Mouse (Mus musculus): Measurements from ENCODE around the gene Hist1h1b.
"Not testable (repeated sequence)": the region's sequence is repeated elsewhere in the genome, so short reads cannot be mapped to it uniquely, and the experiment has no call there.

The Hist1h1b gene

DNA sequence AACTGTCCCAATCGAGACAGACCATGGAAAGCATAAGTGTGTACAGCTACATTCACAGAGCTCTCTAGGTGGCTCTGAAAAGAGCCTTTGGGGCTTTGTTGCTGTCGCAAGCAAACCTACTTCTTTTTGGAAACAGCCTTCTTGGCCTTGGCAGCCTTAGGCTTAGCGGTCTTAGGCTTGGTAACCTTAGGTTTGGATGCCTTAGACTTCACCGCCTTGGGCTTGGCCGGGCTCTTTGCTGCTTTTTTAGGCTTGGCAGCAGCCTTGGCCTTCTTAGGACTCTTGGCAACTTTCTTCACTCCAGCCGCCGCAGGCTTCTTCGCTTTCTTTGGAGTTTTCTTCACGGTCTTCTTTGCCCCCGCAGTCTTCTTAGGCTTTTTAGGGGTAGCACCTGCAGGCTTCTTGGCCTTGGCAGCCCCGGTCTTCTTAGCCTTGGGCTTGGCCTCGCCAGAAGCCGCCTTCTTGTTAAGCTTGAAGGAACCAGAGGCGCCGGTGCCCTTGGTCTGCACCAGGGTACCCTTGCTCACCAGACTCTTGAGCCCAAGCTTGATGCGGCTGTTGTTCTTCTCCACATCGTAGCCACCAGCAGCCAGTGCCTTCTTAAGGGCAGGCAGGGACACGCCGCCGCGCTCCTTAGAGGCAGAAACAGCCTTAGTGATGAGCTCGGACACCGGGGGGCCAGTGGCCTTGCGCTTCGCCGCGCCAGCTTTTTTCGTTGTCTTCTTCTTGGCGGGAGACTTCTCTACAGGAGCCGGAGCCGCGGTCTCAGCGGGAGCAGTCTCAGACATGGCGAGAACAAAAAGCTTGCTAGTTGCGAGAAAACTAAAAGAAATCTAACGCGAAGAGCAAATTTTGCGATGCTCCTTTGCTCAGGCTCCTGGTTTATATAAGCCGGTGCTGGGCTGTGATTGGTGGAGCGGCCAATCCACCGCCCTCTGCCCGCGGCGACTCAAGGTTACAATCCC is at the start of gene Hist1h1b:
Gene Hist1h1b, minus strand, starts transcription at position 859 of the 965 bp plus-strand sequence.
- DNase-seq (ENCODE audit: low read depth, low spot score): peak; percentile 71

DNA sequence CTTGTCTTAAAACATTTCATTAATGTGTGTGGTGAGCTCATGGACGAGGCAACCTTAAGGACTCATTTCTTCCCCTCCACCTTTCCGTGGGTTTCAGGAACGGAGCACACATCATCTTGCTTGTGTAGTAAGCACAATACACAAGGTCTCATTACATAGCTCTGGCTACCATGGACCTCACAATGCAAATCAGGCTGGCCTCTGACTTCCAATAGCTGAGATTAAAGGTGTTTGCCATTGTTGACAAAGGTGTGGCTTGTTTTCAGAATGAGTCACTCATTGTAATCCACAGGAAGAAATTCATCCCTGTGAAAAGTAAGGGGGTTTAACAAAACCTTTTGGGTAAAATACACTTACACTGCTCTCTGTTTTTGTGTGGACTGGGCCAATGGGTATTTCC is 48.1 kb upstream of the Hist1h1b start:
- no peak for DNase-seq (ENCODE audit: low read depth, low spot score)

DNA sequence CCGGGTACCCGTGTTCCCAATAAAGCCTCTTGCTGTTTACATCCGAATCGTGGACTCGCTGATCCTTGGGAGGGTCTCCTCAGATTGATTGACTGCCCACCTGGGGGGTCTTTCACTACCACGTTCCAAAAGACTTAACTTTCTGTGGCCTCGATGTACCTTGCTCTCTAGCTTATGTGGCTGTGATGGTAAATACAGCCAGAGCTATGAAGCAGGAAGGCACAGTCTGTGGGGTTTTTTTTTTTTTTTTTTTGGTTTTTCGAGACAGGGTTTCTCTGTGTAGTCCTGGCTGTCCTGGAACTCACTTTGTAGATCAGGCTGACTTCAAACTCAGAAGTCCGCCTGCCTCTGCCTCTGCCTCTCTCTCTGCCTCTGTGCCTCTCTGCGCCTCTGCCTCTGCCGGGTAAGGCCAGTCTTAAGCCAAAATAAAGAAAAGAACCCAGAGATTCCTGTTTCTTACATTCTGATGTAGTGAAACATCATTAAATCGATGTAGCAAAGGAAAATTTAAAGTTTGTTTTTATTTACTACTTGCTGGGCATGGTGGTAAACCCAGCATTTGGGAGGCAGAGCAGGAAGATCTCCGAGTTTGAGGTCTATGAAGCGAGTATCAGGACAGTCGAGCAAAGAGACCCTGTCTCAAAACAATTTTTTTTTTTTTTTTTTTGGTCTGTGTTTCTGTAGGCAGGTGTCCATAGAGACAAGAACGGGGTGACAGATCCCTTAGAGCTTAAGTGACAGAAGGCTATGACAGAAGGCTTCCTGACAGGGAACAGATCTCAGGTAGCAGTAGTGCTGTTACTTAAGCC is 39.9 kb upstream of the Hist1h1b start:
- DNase-seq (ENCODE audit: low read depth, low spot score): not testable (repeated sequence)

DNA sequence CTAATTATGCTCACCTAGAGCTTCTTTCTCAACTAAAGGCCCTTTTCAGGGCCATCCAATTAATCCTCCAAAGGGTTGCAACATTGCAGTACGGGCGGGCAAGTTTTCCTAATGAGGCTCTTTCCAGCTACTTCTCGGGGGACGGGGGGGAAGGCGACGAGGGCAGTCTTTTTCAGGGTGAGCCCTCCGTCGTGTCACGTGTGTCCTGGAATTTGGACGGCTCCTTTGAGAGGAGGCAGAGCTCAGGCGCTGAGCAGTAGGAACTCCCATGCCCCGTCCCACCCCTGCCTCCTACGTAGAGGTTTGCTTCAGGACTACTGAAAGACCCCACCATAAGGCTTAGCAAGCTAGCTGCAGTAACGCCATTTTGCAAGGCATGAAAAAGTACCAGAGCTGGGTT is 31.7 kb upstream of the Hist1h1b start:
- DNase-seq (ENCODE audit: low read depth, low spot score): not testable (repeated sequence)

DNA sequence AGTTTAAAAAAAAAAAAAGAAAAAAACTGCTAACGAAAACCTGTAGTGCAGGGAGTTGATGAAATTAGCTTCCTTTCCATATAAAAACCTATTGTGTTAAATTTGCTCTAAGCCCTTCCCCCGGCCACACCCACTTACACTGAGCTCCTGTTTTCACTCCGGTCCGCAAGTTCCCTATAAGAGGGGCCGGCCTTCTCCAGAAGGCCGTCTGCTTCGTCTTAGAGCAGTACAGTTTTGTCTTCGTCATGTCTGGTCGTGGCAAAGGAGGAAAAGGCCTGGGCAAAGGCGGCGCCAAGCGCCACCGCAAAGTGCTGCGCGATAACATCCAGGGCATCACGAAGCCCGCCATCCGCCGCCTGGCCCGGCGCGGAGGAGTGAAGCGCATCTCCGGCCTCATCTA is 31.1 kb upstream of the Hist1h1b start, which contains the start of gene Hist1h4m:
Gene Hist1h4m, plus strand, starts transcription at position 208 of the 400 bp plus-strand sequence.
- not testable (repeated sequence) for DNase-seq (ENCODE audit: low read depth, low spot score)

DNA sequence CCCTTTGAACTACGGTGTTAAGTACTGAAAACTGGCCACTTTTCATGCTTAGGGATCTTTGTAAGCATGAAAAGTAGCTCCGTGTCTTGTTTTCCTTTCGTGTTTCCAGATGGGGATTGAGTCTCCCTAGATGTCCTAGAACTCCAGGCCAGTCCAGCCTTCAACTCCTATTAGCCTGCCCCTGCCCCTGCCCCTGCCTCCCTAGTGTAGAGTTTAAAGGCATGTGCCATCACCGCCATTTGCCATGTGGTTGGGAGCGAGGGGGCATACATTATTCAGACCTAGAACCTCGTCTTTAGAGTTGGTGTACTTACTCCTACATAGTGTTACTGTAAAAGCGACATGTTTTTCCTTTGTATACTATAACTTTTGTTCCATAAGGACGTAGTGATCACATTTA is 30.6 kb upstream of the Hist1h1b start:
- DNase-seq (ENCODE audit: low read depth, low spot score): not testable (repeated sequence)

DNA sequence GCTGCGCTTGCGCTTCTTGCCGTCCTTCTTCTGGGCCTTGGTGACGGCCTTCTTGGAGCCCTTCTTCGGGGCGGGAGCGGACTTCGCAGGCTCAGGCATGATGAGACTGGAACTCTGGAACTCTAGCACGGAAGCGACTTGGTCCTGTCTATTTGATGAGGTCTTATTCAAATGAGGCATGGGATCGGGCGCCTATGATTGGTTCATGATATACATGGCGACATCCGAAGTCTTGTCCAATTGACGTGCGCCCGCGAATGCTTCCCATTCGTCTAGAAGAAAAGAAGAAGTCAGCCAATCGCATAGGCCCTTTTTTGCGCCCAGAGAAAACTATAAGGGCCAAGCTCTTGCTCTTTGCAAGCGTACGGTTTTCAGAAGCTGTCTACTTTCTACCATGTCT is 29.6 kb upstream of the Hist1h1b start, which contains the start of the genes Hist1h2bq and Hist1h2ao:
Gene Hist1h2bq, minus strand, starts transcription at position 125 of the 400 bp plus-strand sequence.
Gene Hist1h2ao, plus strand, starts transcription at position 393 of the 400 bp plus-strand sequence.
- not testable (repeated sequence) for DNase-seq (ENCODE audit: low read depth, low spot score)

DNA sequence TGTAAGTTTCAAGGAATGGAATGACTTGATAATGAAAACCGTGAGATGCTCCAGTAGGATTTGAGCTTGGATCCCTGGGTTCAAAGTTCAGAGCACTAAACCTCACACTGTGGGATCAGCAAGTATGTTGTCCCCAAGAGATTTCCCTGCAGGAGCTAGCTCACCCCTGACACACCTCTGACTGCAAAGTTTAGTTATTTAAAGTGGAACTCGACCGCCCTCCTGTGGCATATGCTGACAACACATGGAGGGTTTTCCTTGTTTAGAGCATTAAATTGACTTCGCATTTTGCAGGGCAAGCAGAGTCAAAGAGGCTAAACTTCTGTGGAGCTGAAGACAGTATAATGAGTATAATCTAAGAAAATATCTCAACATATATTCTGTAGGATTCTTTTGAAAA is 22.6 kb upstream of the Hist1h1b start:
- DNase-seq (ENCODE audit: low read depth, low spot score): not testable (repeated sequence)

DNA sequence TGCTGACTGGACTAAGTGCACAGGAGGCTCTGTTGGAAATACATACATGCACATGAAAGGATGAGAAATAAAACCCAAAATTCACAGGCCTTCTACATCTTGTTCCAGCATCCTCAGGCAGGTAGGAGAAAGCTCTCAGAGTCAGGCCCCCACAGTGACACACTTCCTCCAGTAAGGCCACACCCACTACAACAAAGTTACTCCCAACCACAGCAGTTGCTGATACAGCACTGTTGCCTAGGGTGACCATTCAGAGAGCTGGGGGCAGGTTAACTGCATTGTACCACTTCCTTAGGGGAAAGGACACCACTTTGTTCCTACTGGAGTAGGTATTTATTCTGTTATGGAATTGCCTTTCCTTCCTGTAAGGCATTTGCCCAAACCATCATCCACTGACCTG is 16.7 kb upstream of the Hist1h1b start:
- DNase-seq (ENCODE audit: low read depth, low spot score): not testable (repeated sequence)

DNA sequence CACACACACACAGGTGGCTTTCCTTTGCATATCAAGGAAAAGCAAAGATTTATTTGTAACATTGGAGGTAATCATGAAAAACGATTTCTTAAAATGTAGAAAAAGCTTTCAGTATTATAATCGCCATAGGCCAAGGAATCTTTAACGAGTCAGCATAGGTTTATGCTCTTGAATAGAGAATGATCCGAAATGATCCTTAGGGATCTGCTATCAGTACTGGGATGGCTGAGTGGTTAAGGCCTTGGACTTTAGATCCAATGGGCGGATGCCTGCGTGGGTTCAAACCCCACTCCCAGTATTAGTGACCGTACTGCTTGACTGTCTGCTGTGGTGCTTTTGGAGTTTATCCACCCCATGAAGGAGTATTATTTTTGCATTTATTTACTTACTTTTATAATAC is 15.2 kb upstream of the Hist1h1b start:
- no peak for DNase-seq (ENCODE audit: low read depth, low spot score)

DNA sequence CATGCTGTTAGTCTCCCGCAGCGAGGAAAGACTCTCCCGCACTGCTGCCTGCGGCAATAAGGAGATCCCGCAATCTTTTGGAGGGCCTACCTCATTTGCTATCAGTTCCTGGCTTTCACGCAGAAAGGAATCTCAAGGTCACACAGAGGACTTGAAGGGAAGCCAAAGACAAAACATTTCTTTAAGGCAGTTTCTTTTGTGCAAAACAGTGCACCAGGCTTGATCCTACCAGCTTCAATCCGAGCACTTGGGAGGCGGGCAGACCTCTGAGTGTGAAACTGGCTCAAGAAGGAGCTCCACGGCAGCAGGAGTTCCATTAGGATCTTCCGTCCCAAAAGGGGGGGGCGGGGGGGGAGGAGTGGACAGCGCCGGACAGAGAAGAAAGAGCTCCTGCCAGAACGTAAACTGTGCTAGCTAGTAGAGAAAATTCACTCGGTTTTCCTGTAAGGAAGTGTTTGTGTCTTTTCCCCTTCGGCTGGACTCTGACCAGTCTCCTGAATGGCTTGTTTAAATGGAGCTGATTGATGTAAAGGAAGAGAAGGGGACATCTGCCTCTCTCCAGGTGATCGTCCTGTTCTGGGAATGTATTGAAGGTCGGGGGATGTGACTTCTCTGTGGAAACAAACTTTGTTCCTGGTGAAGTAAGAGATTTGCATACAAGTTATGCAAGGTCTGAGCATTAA is 10.3 kb upstream of the Hist1h1b start:
- no peak for DNase-seq (ENCODE audit: low read depth, low spot score)

DNA sequence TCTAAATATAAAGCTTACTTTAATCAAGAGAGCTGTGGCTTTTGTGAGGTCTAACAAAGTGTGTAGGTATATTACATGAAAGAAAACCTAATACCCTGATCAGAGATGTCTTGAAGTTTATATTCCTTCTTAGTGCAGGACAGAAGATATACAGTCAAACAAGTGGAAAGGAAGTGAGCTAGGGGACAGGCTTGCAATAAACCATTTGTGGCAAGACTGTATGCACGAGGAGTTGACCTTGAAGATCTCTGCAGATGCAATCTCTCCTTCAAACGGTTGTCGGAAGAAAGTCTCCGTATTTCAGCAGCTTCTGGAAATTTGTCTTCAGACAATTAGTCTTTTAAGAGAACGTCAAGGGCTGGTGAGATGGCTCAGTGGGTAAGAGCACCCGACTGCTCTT is 9.5 kb upstream of the Hist1h1b start:
- no peak for DNase-seq (ENCODE audit: low read depth, low spot score)

DNA sequence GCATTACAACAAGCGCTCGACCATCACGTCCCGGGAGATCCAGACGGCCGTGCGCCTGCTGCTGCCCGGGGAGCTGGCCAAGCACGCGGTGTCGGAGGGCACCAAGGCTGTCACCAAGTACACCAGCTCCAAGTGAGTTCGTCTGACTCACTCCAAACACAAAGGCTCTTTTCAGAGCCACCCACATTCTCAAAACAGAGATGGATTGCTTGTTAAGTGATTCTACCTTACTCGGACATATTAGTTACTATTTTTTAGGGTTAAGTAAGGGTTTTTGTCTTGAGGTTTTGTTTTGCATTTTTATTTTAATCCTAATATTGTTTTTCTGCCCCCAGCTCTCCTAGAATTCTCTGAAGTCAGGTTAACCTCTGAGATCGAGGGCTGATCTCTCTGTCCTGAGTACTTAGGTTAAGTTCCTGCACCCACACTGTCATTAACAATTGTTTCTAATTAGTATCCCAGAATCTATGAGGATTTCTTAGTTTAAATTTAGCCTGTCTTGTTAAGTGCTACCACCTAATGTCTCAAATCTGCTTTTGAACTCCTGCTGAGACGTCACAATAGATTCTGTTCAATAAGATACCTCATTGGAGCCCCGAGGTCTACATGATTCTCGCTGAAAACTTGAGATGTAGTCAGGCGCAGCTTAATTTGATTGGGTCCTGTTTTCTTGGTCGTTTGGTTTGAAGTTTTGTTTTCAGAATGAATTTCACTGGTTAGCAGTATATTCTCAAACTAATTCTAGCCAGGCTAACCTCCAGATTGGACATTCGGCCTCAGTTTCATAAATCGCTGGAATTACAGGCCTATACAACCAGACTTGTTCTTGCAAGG is 7.6 kb upstream of the Hist1h1b start:
- no peak for DNase-seq (ENCODE audit: low read depth, low spot score)

DNA sequence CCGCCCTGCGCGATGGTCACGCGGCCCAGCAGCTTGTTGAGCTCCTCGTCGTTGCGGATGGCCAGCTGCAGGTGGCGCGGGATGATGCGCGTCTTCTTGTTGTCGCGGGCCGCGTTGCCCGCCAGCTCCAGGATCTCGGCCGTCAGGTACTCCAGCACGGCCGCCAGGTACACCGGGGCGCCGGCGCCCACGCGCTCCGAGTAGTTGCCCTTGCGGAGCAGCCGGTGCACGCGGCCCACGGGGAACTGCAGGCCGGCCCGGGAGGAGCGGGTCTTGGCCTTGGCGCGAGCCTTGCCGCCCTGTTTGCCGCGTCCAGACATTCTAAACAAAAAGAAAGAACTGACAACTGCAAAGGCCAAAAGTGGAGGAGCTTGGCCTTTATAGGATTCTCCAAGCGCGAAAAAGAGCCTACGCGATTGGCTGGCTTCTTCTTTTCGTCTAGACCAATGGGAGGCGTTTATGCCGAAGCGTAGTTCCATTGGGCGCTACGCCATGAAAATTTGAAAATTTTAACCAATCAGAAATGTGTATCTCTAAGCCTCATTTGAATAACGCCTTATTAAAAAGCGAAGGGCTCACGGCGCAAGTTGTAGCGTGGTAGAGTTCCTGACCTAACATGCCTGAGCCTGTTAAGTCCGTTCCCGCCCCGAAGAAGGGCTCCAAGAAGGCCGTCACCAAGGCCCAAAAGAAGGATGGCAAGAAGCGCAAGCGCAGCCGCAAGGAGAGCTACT is 6.6 kb upstream of the Hist1h1b start, which contains the start of the genes Hist1h2an and Hist1h2bp:
Gene Hist1h2an, minus strand, starts transcription at position 320 of the 731 bp plus-strand sequence.
Gene Hist1h2bp, plus strand, starts transcription at position 563 of the 731 bp plus-strand sequence.
- peak; percentile 93 for DNase-seq (ENCODE audit: low read depth, low spot score)

DNA sequence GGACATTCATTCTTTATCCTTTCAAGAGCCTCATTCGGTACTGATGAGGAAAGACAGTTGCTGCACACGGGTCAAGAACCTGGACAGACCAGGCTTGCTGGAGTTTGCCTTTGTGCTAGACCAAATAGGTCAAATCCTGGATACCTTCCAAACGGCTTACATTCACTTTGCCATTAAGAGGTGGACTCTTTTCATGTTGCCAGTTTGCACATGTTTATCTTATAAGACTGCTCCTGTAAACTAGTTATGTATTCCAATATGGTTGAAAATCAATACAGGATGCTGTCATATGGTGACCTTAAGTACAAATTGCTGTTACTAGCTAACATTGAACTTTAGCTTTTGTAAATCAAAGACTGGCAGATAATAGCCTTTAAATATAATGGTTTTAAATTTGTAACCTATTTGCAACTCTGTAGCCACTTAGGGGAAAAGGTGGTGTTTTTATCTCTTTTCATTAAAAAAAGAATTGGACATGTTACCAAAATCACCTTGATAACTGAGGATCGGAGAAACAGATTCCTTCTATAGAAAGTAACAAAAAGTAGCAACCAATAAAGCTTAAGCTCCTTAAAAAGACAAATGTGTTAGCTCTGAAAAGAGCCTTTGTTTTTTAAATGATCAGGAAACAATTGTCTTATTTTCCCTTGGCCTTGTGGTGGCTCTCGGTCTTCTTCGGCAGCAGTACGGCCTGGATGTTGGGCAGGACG is 5.9 kb upstream of the Hist1h1b start:
- DNase-seq (ENCODE audit: low read depth, low spot score): no peak

DNA sequence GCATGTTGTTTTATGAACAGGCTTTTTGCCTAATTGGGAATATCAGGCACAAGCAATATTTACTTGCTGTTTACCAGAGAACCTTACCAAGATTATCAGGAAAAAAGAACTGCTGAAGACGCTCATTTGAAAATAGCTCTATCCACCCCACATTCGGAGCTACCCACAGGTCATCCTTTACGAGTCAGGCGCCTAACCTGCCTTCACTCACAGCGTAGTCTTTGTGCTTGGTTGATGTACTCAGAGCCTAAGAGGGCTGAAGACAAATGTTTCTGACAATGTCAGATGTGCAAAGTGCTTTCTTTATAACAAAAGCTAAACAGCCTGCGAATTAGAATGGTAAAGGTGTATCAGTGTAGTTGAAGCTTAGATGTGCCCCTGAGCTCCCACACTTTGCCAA is 3.9 kb upstream of the Hist1h1b start:
- no peak for DNase-seq (ENCODE audit: low read depth, low spot score)

DNA sequence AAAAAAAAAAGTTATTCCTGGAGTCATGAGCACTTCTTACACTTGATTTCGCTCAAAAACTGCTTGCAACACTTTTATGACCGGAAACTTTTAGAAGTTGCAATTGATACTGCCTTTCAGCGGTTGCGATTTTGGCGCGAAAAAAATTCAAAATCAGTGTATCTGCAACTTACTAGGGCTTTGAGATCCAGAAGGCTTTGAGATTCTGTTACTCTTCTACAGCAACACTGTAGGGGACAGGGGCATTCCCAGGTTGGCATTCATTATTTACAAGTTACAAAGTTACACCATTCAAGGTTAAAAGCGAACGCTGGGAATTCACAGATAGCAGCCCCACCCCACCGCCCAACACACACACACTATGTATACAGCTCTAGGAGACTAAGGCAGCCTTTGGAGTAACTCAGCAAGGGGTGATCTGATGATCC is 3.3 kb upstream of the Hist1h1b start:
- DNase-seq (ENCODE audit: low read depth, low spot score): no peak

DNA sequence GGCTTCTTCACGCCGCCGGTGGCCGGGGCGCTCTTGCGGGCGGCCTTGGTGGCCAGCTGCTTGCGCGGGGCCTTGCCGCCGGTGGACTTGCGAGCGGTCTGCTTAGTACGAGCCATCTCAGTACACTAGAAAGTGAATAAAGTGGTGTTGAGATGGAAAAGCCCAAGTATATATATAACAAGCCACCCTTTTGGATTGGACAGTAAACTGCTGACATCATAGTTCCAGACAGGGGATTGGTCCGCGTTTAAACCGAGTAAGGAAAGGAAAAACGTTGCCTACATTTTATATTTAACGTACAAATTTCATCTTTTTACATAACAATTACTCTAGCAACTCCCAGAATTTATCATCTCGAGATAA is 2.8 kb upstream of the Hist1h1b start, which contains the start of gene Hist1h3i:
Gene Hist1h3i, minus strand, starts transcription at position 116 of the 363 bp plus-strand sequence.
- peak; percentile 84 for DNase-seq (ENCODE audit: low read depth, low spot score)

Data from embryo, embryonic 11.5 days (tissue).